ENCODE assay signal across 7 mouse cellular contexts in the genomic region with DNA sequence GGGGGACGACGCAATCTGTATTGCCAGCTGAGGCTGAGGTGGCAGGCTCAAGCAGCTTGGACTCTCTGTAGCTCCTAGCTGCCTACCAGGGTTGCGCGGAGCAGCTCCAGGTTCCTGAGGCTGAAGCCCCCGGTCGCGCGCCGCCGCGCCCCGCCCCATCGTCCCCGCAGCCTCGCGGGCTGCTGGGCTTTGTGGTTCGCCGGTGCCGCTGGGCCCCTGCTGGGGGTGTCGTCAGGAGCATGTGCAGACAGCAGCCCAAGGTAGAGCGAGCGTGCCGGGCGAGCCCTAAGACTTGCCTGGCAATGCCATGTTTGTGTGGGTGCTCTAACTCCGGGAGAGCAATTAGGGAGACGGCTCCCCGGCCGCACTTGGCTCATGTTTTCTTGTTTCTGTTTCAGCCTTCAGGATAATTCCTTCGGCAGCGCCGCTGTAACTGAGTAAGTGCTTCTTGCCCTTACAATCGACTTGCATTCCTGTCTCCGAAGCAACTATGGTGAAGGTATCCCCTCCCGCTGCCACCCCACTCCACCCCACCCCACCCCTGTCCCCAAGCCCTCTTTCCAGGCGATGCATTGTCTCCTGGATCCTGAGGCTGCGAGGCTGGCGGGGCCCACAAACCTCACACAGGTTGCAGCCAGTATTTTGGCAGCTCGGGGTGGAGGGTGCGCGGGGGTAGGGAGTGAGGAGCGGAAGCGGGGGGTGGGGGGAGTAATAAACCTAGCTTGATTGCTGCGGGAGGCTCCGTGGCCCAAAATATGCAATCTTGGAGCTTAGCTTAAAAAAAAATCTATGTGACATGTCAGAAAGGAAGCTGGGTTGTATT. TPM values are rescaled to one million over a fixed set of nuclear protein-coding genes. Genes with fewer than 3 reads are reported as not detected.
DNase-seq lines count a peak whose midpoint lies in the region; ATAC-seq and TF ChIP-seq lines count a peak whose summit lies in the region.

No protein-coding gene starts in this region.

- peak overlapping the region; percentile 97 for H3K27ac ChIP-seq in cortical plate, adult 2 months (ENCODE audit: insufficient read depth, low read length)
- peak overlapping the region; percentile 82 for H3K27ac ChIP-seq in intestine, embryonic 16.5 days (ENCODE audit: low read length)
- peak overlapping the region; percentile 84 for H3K27ac ChIP-seq in midbrain, embryonic 11.5 days (ENCODE audit: low read depth, low read length)
- H3K27ac ChIP-seq in stomach, embryonic 16.5 days (ENCODE audit: low read length) = peak overlapping the region; percentile 61

- peak overlapping the region; percentile 79 for H3K9ac ChIP-seq in intestine, embryonic 16.5 days (ENCODE audit: low read depth, low read length)
- peak overlapping the region; percentile 91 for H3K9ac ChIP-seq in midbrain, embryonic 11.5 days (ENCODE audit: low read length)
- H3K9ac ChIP-seq in stomach, embryonic 16.5 days (ENCODE audit: low read length) = peak overlapping the region; percentile 71

- under 1% methylated on average over 44 of the region's 44 CpGs for WGBS in intestine, embryonic 16.5 days
- WGBS in midbrain, embryonic 11.5 days = under 1% methylated on average over 42 of the region's 44 CpGs
- under 1% methylated on average over 44 of the region's 44 CpGs for WGBS in stomach, embryonic 16.5 days

- H3K36me3 ChIP-seq in intestine, embryonic 16.5 days (ENCODE audit: control insufficient read depth, insufficient read depth, low read length) = no peaks in the 10 kb centered on the region
- no peaks in the 10 kb centered on the region for H3K36me3 ChIP-seq in midbrain, embryonic 11.5 days (ENCODE audit: control insufficient read depth, insufficient read depth, low read length)
- H3K36me3 ChIP-seq in stomach, embryonic 16.5 days (ENCODE audit: control insufficient read depth, insufficient read depth, low read length) = no peaks in the 10 kb centered on the region

- DNase-seq in adrenal gland, adult 8-10 months = peak; percentile 55
- DNase-seq in gastrocnemius, postnatal 25 days = peak; percentile 51
- DNase-seq in left cerebral cortex, postnatal 25 days (ENCODE audit: low spot score in 2 of 2) = peak; percentile 75 to 83
- peak; percentile 97 for DNase-seq in midbrain, embryonic 11.5 days (ENCODE audit: low spot score, missing footprints)

- H3K9me3 ChIP-seq in intestine, embryonic 16.5 days (ENCODE audit: control insufficient read depth, low read length) = no peaks in the 10 kb centered on the region
- H3K9me3 ChIP-seq in midbrain, embryonic 11.5 days (ENCODE audit: control insufficient read depth, low read length) = no peaks in the 10 kb centered on the region
- H3K9me3 ChIP-seq in stomach, embryonic 16.5 days (replicated peaks; ENCODE audit: control insufficient read depth, low read length) = no peaks in the 10 kb centered on the region

- peaks cover 8% of the 10 kb centered on the region; the same call in 1 of the 2 replicates for H3K4me1 ChIP-seq in cortical plate, adult 2 months (ENCODE audit: control insufficient read depth, insufficient read depth, low read length)
- peaks cover 9% of the 10 kb centered on the region for H3K4me1 ChIP-seq in intestine, embryonic 16.5 days (ENCODE audit: control insufficient read depth, insufficient read depth, low read length)
- H3K4me1 ChIP-seq in midbrain, embryonic 11.5 days (ENCODE audit: control insufficient read depth, insufficient read depth, low read length) = peaks cover 16% of the 10 kb centered on the region
- H3K4me1 ChIP-seq in stomach, embryonic 16.5 days (ENCODE audit: control insufficient read depth, insufficient read depth, low read length) = no peaks in the 10 kb centered on the region

- TF ChIP-seq CTCF in cortical plate, adult 2 months (IDR thresholded peaks at IDR 0.05; ENCODE audit: extremely low read depth, insufficient read depth, low read length) = no peak

- intact Hi-C loops in left cerebral cortex, postnatal 25 days (cut with DNase I) = loop anchor here (2.0 to 5.0 kb wide), 2 partner anchors 68 to 81 kb away; no protein-coding TSS in a partner anchor

- H3K4me3 ChIP-seq in cortical plate, adult 2 months (ENCODE audit: insufficient read depth, low read length) = peak overlapping the region; percentile 92
- H3K4me3 ChIP-seq in intestine, embryonic 16.5 days (ENCODE audit: low read length) = peak overlapping the region; percentile 70
- H3K4me3 ChIP-seq in midbrain, embryonic 11.5 days (ENCODE audit: low read depth, low read length) = peak overlapping the region; percentile 64
- H3K4me3 ChIP-seq in stomach, embryonic 16.5 days (replicated peaks; ENCODE audit: low read length) = peak overlapping the region; percentile 57

- peak; percentile 86 for ATAC-seq in intestine, embryonic 16.5 days
- peak; percentile 90 for ATAC-seq in midbrain, embryonic 11.5 days (ENCODE audit: low FRiP score)
- ATAC-seq in stomach, embryonic 16.5 days (ENCODE audit: insufficient read depth, low FRiP score) = peak; percentile 69

- peaks cover 4% of the 10 kb centered on the region; the same call in 1 of the 2 replicates for H3K27me3 ChIP-seq in intestine, embryonic 16.5 days (replicated peaks; ENCODE audit: control insufficient read depth, insufficient read depth, low read length)
- H3K27me3 ChIP-seq in midbrain, embryonic 11.5 days (ENCODE audit: control insufficient read depth, insufficient read depth, low read length) = no peaks in the 10 kb centered on the region
- no peaks in the 10 kb centered on the region for H3K27me3 ChIP-seq in stomach, embryonic 16.5 days (ENCODE audit: control insufficient read depth, insufficient read depth, low read length)

- TF ChIP-seq POLR2A in cortical plate, adult 2 months (IDR thresholded peaks at IDR 0.05; ENCODE audit: extremely low read depth, insufficient read depth, low read length) = peak; percentile 70

- H3K4me2 ChIP-seq in intestine, embryonic 16.5 days (ENCODE audit: low read depth, low read length) = peak overlapping the region; percentile 97
- peak overlapping the region; percentile 63 for H3K4me2 ChIP-seq in midbrain, embryonic 11.5 days
- peak overlapping the region; percentile 77 for H3K4me2 ChIP-seq in stomach, embryonic 16.5 days (ENCODE audit: low read depth, low read length)

RNA-seq across cellular contexts. Expression of gene Fam13c, which starts 0.6 kb away (rescaled TPM):
- 10 to 100 TPM; 14.9 to 49.2 (median 28.9) TPM for total RNA-seq in adrenal gland, adult 8-10 months (2022)
- 27.7 and 28.2 TPM in 2 replicates for polyA plus RNA-seq in cortical plate, adult 2 months (2012; rRNA removed)
- 1 to 10 TPM; 5.4 to 5.7 TPM for total RNA-seq in gastrocnemius, postnatal 25 days (2021)
- polyA plus RNA-seq in intestine, embryonic 16.5 days (2015; fragmentation: Nextera tagmentation; extraction: Ambion mirVana) = 5.9 and 6.2 TPM in 2 replicates
- 10 to 100 TPM; 59.4 to 60.7 TPM for total RNA-seq in left cerebral cortex, postnatal 25 days (2021)
- 18.6 and 19.3 TPM in 2 replicates for polyA plus RNA-seq in midbrain, embryonic 11.5 days (2014; fragmentation: Nextera tagmentation; extraction: Ambion mirVana)
- polyA plus RNA-seq in stomach, embryonic 16.5 days (2015; fragmentation: Nextera tagmentation; extraction: Ambion mirVana) = 10.2 and 11.1 TPM in 2 replicates

Comparison
In these comparisons a context has a peak if more than half of its experiments do, and no peak if none do; other contexts are left out.
1. Peak in every context shown above with its lines: DNase-seq, ATAC-seq, H3K4me3 ChIP-seq and H3K27ac ChIP-seq.